Mouse (Mus musculus) thymus, postnatal 4 days (tissue): ENCODE results near the gene Ddah2.

Experiments used
- DNase-seq: peaks from one replicate; pipeline ENCODE4 v3.0.0; 2021

The Ddah2 gene

DNA sequence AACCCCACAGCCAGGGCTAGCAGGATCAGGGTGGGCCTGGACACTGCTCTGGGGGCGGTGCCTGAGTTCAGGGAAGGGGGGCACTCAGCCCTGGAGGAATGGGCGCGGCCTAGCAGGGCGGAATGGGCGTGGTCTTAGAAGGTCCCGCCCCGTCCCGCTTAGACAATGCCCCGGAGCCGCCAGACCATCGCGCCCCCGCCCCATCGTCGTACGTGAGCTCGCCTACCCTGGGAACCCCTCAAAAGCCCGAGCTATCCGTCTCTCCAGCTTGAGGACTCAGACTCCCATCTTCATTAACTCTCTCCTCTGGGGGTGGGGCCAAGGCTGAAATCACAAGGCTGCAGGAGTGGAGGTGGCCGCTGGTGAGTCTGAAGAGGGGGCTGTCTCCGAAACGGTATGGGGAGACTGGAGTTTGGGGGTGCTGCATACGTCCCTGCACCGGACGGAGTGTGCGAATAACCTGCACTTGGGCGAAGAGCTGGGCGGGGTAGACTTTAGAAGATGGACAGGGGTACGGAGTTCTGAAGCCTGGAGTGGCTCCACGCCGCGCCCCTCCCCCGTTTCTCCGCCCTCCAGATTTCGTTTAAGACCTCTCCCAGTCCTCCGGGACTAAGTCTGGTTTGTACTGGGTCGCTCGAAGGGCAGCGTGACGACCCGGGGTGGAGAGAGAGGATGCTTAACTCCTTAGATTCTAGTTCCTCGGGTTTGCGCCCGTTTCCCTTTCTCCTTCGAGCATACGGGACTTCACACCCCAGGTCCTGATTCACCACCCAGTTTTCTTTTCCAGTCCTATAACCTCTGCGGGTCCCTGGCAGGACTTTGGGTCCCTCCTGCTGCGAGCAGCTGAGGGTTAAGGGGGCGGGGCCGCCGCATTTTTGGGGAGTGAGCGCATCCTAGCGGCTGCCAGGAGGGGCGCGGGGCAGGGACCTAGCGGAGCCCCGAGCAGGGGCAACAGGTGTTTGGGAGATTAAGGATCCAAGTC, at the start of gene Ddah2:
TSS of gene Ddah2 (plus strand) at position 125 of the 982 bp plus-strand sequence.
- DNase-seq, result peak; percentile 97

DNA sequence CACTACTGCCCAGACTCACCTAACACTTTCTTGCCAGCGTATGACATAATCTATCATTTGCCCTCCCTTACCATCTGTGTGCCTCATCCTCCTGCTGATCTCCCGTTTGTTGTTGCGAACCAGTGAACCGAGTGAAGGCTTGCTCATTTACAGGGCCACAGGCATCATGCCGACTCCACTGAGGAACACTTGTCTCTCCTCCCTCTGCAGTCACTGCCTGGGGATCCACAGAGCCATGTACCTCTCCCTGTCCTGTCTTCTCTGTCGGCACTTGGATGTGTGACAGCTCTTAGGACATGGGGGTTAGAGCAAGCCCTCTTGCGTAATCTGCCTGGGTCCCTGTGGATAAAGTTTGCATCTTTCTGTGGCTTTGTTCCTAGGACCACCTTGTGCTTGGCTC, 49.2 kb upstream of the Ddah2 start:
- DNase-seq, result no peak

DNA sequence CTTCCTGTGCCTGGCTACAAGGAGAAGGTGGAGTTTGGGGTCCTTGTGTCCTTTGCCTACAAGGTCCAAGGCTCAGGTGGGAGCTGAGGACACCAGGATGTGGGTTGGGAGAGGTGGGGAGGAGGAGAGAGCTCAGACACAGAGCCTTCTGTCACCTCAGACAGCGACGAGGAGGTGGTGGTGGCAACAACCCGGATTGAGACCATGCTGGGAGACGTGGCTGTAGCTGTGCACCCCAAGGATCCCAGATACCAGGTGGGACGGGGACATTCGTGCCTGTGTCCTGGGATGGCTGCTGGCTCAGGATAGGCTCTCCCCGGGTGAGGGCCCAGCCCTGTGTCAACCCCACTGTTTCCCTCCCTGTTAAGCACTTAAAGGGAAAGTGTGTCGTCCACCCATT, 47.4 kb upstream of the Ddah2 start:
- no peak for DNase-seq

DNA sequence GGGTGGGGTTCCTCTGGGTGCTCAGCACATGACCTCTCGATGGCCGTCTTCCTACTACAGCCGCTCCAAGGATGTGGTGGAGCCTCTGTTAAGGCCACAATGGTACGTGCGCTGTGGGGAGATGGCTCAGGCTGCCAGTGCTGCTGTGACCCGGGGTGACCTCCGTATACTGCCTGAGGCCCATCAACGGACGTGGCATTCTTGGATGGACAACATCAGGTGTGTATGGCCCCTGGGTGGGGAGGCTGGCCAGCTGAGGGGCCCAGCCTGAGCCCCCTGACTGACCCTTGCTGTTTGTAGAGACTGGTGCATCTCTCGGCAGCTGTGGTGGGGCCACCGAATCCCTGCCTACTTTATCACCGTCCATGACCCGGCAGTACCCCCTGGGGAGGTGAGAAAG, 46.4 kb upstream of the Ddah2 start:
- DNase-seq, result no peak

DNA sequence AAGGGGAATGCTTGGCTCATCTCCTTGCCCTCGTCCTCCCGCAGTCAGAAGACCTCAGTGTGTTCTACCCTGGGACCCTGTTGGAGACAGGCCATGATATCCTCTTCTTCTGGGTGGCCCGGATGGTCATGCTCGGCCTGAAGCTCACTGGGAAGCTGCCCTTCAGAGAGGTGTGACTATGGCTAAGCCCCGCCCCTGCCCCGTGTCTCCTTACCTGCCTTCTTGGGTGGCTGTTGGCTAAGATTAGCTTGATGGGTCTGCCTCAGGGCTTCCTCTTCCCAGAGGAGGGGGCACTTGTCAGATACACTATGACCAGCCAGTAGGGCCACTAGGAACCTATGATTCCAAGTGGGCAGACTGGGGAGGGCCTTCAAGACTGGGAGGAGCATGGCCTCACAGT, 45.6 kb upstream of the Ddah2 start:
- DNase-seq, result no peak

DNA sequence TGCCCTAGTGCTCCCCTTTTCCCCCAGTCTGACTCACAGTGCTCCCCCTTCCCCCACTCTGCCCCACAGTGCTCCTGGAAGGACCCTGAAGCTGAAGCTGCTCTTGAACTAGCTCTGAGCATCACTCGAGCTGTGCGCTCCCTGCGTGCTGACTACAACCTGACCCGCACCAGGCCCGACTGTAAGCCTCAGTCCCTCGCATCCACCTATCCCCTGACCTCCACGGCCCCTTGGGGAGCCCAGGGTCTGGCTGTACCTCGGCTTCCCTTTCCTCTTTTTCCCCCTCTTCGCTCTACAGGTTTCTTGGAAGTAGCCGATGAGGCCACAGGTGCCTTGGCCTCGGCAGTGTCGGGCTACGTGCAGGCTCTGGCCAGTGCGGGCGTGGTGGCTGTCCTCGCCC, 43.5 kb upstream of the Ddah2 start:
- no peak for DNase-seq

DNA sequence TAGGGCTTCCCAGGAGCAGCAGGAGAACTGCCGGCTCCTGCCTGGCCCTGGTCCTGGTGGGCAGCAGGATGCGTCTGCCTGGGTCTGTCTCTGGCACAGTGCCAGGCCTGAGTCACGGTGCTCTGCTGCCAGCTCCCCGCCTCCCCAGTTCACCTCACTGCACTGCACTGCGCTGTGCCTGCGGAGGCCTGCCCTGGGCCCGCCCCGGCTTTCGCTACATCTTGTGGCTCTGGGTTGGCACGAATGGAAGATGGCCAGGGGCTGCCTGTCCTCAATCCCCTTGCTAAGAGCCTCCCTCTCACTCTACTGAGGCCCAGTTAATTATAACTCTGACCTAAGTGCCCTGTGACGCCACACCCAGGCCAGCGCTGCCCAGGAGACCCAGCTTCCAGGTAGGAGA, 42.5 kb upstream of the Ddah2 start, which contains the start of gene Vwa7:
TSS of gene Vwa7 (plus strand) at position 204 of the 400 bp plus-strand sequence.
- no peak for DNase-seq

DNA sequence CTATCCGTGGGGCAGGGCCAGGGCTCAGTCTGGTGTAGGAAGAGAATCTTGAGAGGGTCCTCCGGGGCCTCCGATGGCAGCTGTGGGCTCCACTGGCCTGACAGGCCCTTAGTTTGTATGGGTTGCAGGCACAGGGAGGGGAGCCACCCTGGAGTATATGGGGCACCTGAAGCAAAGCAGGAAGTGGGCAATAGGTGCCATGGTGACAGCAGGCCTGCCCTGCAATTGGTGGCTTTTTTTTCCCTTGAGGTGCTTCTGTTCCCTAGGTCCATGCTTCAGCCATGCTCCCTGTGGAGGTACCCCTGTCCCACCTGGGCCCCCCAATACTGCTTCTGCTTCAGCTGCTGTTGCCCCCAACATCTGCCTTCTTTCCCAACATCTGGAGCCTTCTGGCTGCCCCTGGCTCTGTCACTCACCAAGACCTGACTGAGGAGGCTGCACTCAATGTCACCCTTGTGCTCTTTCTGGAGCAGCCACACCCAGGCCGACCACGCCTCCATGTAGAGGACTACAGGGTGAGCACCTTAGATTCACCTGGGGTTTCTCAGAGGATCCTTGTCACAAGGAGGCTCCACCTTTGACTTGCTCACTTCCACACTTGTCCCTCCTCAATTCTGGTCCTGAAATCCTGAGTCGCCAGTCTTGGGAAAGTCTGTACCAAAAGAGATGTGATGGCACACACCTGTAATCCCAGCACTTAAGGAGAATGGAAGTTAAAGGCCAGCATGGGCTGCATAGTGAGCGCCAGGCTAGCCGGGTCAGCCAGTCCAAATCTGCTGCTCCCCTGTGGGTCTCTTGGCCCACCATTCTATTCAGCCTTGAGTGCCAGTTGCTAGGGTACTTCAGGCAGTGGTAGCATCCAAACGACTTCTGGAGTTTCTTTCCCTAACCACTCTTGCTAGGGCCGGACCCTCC, 41.8 kb upstream of the Ddah2 start:
- DNase-seq, result peak; percentile 52

DNA sequence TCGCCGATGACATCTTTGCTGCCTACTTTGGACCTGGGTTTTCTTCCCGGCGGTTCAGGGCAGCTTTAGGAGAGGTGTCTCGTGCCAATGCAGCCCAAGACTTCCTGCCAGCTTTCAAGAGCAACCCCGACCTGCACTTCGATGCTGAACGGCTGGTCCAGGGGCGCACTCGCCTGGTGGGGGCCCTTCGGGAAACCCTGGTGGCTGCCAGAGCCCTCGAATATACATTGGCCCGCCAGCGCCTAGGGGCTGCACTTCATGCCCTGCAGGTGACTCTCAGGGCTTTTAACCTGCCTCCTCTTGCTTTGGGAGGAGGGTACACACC, 41.2 kb upstream of the Ddah2 start:
- DNase-seq, result no peak

DNA sequence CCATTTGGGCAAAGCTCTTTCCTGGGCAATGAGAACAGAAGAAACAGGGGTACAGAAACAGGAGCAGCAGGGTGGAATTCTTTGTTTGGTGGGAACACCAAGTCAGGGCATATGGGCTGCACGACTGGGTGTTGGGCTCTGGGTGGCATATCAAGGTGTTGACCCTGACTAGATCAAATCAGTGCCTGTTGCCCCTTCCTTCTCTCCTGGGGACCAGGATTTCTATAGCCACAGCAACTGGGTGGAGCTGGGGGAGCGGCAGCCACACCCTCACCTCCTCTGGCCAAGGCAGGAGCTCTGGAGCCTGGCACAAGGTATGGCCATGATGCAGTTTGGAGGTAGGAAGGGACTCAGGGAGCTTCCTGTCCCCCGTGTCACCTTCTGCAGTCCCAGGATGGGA, 40.7 kb upstream of the Ddah2 start:
- no peak for DNase-seq

DNA sequence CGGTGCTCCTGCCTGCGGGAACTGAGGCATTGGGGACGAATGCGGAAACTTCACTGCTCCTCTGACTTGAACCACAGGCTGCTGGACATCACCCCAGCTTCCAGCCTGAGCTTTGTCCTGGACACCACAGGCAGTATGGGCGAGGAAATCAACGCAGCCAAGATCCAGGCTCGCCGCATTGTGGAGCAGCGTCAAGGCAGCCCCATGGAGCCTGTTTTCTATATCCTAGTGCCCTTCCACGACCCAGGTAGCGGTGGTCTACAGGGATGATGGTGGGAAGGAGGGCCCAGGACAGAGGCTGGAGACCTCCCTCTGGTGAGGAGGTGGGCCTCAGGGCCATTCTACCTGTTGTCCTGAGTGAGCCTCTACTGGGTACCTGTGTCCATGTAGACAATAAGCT, 38.9 kb upstream of the Ddah2 start:
- DNase-seq, result no peak

DNA sequence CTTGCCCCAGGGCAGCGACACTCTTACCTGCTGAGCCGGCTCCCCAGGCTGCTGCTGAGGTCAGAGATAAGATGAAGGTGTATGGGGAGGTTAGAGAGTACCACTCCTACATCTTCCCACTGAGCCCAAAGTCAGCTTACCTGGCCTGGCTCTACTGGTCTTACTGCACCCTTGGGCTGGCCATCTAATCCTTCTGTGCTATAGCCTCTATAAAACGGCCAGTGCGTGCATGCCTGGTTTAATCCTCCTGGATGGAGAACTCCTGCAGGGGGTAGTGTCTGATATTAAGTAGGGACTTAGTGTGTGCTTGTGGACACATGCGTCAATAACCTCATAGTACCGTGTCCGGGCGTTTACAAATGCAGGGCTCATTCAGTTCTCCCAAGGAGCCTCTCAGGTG, 38.3 kb upstream of the Ddah2 start:
- DNase-seq, result no peak

DNA sequence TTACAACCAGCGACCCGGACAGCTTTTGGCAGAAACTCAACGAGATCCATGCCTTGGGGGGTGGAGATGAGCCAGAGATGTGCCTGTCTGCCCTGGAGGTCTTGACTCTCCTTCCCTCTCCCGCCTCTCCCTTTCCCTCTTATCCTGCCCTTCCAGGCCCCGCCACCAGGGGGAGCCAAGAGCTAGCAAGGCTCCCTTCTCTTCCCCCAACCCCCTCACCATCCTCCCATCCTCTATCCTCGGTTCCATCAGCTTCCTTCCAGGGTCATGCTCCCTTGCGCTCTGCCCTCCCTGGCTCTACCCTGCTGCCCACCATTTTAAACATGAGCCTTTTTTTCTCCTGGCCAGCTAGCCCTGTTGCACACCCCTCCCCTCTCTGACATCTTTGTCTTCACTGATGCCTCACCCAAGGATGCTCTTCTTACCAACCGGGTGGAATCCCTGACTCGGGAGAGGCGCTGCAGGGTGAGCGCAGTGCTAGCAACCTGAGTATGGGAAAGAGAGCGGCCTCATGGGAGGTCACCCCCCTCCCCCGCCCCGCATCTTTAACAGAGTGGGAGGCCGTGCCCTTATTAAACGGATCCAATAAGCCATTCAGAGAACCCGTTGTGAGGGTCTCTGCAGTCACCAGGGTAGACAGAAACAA, 37.5 kb upstream of the Ddah2 start:
- DNase-seq, result peak; percentile 97

DNA sequence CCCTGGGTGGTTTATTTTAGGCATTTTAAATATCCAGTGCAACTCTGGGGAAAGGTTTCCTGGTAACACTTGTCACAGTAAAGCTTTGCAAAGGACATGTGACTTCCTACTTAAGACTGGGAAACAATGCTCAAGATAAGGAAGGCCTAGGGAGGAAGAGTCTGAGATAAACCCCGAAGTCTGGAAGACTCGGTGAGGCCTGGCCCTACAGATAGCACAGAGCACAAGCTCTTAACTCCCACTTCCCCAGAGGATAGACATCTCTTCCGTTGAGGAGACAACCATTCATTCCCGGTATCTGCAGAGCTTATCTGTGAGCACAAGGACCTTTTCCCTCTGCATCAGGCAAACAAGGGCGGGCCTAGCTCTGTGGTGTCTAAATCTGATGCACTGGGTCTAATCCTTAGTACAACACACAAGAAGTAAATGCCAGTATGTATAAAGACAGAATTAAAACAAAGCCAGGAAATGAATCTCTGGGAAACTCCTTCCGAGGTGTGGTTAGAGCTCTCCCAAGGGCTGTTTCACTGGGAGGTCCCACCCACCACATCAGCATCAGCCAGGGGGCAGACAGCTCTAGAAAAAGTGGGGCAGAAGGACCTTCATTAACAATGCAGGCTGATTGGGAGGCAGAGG, 36.9 kb upstream of the Ddah2 start:
- no peak for DNase-seq

DNA sequence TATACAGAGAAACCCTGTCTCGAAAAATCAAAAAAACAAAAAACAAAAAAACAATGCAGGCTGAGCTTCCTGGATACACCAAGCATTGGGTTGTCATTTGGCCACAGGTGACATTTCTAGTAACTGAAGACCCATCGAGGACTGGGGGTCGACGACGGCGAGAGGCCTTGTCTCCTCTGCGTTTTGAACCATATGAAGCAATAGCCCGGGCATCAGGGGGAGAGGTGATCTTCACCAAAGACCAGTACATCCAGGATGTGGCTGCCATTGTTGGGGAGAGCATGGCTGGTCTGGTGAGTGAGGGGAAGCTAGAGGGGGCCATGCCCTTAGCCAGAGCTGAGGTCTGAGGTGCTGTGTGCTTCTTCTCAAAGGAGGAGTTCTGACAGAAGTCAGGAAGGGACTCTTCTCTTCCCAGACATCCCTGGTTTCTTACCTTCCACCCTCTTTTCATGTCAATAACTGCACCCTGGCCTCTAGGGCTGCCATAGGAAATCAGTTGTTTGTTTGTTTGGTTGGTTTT, 36.2 kb upstream of the Ddah2 start:
- DNase-seq, result no peak

DNA sequence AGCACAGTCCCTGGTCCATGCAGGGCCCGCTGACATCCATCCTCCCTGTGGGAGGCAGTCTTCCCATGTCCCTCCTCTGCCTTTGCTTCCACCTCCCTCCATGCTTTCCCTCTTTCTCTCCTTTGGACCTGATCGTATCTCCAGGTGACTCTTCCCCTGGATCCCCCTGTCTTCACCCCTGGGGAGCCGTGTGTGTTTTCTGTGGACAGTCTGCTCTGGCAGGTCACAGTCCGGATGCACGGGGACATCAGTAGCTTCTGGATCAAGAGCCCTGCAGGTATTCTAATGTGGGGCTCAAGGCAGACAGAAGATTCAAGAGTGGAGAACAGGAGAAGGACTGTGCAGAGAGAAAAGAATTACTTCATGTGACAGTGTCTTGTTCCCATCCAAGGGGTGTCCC, 35.6 kb upstream of the Ddah2 start:
- no peak for DNase-seq

DNA sequence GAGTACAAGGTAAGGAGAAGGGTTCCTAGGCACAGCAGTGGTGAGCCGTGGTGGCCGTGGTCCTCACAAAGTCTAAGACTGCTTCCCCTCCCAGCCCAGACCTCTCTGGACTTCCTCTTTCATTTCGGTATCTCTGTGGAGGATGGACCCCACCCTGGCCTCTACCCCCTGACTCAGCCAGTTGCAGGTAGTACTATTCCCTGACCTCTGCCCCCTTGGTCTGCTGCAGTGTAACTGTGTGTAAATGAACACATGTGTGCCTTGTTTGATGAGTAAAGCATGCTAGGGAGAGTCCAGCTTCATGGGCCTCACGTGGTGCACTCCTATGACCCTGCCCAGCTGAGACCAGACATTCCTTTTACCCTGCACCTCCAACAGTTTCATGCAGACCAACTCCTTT, 35.1 kb upstream of the Ddah2 start:
- no peak for DNase-seq

DNA sequence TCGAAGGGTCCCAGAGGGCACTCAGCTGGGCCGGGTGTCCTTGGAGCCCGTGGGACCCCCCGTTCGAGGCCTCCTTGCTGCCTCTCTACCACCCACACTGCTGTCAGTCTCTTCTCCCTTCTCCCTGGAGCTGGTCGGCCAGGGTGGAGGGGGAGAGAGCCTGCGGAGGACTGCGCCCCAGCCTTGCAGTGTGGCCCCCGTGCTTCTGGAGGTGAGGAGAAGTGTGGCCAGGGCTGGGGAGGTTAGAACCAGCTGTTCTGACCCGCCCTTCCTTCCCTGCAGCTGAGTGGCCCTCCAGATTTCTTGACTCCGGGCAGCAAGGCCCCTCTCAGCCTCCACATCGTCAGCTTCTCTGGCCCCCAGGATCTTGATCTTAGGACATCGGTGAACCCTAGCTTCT, 34.6 kb upstream of the Ddah2 start:
- no peak for DNase-seq

DNA sequence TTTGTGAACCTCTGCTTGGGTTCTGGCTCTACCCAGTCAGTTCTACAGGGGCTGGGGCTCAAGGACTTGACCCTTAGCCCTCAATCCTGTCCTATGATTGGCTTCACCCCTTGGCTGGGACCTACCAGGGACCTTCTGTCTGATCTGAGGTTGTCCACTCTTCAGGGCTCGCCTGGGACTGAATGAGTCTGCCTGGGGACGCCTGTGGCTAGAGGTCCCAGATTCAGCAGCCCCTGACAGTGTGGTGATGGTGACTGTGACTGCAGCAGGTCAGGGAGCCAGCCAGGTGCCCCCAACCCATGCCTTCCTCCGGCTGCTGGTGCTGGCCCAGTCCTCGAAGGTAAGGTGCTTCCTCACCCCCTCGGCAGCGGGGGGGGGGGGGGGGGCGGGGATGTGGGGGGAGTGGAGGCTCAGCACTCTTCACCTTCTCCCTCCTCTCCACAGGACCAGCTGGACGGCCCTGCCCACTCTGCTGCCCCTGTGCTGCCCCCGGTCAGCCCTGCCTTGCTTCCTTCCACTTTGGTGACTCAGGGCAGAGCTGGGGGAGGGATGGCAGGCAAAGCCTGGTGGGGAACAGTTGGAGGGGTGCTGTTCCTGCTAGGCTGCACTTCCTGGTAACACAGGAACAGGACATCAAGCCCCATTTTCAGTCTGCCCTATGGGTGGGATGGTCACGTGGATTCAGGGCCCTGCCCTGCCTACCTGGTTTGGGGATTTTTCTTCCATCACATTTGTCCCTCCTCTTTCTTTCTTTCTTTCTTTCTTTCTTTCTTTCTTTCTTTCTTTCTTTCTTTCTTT, 33.9 kb upstream of the Ddah2 start:
- no peak for DNase-seq

DNA sequence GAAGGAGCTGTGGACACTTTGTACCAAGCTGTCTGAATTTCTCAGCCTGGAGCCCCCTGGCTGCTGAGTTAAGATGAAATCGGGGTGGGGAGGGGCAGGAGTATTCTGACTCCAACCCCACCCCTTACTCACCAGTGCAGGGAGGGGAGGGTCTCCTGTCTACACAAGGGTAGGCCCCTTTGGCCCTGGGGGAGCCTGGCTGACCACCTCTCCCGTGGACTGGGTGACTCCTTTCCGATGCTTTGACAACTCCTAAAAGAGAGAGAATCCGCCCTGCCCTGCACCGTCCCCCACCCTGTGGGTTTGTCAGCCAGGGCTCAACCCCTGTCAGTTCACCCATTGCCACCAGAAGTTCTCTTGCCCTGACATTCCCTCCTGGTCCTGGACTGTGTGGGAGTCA, 32.6 kb upstream of the Ddah2 start:
- DNase-seq, result no peak

DNA sequence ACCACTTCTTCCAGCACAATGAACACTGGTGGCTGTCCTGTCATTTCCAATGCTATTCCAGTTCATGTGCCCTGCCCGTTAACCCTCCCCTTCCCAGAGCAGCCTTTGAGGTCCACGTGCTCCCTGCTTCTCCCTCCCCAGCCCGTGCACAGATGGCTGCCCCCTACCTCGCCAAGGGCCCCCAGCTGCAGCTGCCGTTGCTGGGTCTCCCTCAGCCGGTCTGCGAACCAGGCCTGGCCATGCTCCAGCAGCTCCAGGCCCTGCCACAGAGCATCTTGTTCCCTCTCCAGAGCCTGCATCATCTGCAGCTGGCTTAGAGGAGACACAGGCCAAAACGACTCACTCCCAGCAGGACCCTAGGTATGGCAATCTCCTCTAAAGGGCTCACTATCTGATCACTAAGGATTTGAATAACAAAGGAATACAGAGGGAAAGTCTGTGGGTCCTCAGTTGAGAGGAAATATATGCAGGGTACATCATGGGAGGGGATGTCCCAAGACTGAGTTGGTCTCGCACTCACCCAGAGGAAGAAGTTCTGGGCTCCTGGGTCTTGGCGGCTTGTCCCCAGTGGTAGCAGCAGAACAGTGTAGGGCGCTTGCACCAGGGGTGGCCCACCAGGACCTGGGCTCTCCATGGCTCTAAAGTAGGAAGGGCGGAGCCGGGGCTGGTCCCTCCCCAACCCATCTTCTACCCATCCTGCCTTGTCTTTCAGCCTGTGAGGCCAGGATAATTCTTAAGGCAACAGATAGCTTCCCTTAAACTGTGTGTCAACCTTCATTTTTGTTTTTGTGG, 31.4 kb upstream of the Ddah2 start, which contains the start of gene Sapcd1:
TSS of gene Sapcd1 (minus strand) at position 740 of the 792 bp plus-strand sequence.
- DNase-seq, result peak; percentile 59
